Mouse (Mus musculus): ENCODE results near the gene Rhov. TPM values are rescaled to one million over a fixed set of nuclear protein-coding genes. Genes with fewer than 3 reads are reported as not detected.

Gene Rhov
- polyA plus RNA-seq, 1 experiment from 2014 or later = 1.3 TPM

DNA sequence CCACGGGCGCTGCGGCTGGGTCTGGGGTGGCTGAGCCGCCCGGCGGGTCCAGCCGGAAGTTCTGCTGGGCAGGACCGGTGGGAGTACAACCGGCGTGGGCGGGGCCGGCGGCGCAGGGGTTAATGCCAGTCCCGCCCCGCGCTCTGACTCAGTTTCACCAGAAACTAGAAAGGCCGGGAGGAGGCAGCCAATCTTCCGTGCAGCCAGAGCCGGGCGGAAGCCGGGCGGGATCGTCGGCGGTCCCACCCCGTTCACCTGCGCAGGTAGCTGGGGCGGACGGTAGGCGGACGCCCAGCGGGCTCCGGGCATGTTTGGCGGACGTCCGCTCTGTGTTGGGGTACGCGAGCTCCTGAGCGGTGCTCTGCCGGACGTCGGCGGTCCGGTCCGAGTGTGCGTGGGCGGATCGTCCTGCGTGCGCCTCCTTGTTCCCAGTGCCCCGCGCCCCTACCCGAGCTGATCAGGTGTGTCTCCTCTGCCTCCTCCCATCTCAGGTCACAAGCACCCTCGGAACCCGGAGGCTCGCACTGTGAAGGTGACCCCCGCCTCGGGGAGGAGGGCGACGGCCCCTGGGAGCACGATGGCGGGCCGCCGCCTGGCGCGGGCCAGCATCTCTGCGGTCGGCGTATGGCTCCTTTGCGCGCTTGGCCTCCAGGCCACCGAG lies 33.7 kb downstream of the Rhov start, which contains the start of gene Spint1:
TSS of gene Spint1 (plus strand) at position 153 of the 661 bp plus-strand sequence.
- H3K27me3 ChIP-seq (ENCODE audit: control insufficient read depth, insufficient read depth, low read length) = peaks cover 36% of the 10 kb centered on the region
- no peak within 1 kb of the TSS for H3K27ac ChIP-seq (ENCODE audit: low read depth, low read length)
- no peaks in the 10 kb centered on the region for H3K36me3 ChIP-seq (ENCODE audit: control insufficient read depth, insufficient read depth, low read length)
- H3K9me3 ChIP-seq (ENCODE audit: control insufficient read depth, low read length) = no peaks in the 10 kb centered on the region
- DNase-seq (ENCODE audit: low spot score, missing footprints) = peak; percentile 90
- H3K4me2 ChIP-seq = peak within 1 kb of the TSS; percentile 64
- H3K4me1 ChIP-seq (ENCODE audit: control insufficient read depth, insufficient read depth, low read length) = peaks cover 9% of the 10 kb centered on the region
- no peak for ATAC-seq (ENCODE audit: low FRiP score)
- H3K9ac ChIP-seq (ENCODE audit: low read length) = peak within 1 kb of the TSS; percentile 28
- peak within 1 kb of the TSS; percentile 37 for H3K4me3 ChIP-seq (ENCODE audit: low read depth, low read length)
- WGBS = 1% methylated on average over 73 of the region's 73 CpGs

DNA sequence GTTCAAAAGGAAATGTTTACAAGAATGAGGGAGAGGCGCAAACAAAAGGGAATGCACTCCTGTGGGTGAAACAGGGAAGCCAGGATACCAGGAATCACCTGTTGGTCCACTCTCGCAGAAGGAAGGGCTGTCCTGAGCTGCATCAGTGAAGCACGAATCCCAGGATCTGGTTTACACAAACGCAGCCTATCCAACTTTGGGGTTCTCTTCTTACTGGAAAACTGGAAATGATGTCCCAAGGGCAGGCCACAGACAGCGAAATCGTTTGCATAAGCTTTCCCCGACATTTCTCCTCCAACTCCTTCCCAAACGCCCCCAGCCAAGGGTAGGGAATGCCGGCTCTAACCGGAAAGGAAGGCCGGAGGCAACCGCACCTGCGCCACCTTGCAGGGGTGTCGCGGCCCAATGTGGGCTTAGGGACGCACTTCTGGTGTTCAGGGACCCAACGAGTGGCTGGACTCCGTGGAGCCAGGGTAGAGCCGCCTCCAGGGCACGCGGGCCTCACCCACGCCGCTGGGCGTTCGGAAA lies 34.3 kb downstream of the Rhov start:
- Histone ChIP-seq H3K9ac (ENCODE audit: low read length) (peak overlapping the region; percentile 28), H3K4me3 (ENCODE audit: low read depth, low read length) (peak overlapping the region; percentile 37), H3K9me3 (ENCODE audit: control insufficient read depth, low read length) (no peaks in the 10 kb centered on the region), H3K4me2 (peak overlapping the region; percentile 64), H3K4me1 (ENCODE audit: control insufficient read depth, insufficient read depth, low read length) (peaks cover 9% of the 10 kb centered on the region), H3K36me3 (ENCODE audit: control insufficient read depth, insufficient read depth, low read length) (no peaks in the 10 kb centered on the region), H3K27me3 (ENCODE audit: control insufficient read depth, insufficient read depth, low read length) (peaks cover 36% of the 10 kb centered on the region), H3K27ac (ENCODE audit: low read depth, low read length) (no peak overlapping the region)
- ATAC-seq (ENCODE audit: low FRiP score) (no peak), DNase-seq (ENCODE audit: low spot score, missing footprints) (peak; percentile 88)
- 7% methylated on average over 25 of the region's 25 CpGs for WGBS

DNA sequence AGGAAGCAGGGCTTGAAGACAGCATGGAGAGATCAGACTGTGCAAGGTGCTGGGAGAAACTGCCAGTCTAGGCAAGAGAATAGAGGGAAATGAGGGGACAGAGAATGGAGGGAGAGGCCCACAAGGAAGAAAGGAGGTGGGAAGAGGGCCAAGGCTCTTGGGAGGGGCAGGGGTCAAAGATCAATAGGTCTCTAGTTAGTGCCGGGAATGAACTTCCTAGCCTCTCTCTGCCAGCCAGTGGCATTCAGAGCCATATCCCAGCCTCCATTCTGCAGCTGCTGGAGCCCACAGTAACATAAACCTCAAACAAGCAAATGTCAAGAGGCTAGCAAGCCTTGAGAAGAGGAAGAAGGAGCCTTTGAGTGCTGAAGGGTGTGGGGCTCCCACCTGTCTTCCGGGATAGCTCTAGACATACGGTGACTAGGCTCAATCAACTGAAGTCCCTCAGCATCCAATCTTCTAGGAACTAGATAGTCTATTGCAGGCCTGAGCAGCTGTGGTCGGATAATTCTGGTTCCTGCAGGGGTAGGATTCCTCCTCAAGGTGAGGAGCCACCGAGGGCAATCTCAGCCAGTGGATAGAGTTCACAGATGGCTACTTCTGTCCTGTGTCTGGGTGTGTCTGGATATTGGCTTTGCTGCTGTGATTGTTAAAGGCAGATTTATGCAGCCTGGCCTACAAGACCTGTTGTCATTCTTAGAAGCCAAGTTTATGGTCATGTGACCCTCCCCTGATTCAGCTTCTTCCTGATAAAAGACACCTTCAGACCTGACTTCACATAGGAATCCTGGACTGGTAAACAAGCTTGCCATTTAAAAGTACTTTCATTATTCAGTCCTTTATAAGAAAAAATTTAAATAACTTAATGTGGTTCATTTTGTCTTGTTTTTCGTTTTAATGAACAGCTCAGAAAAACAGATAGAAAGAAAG lies 41.0 kb downstream of the Rhov start, which contains the start of gene Ppp1r14d:
TSS of gene Ppp1r14d (minus strand) at position 132 of the 930 bp plus-strand sequence.
- 73% methylated on average over 6 of the region's 6 CpGs for WGBS
- DNase-seq (ENCODE audit: low spot score, missing footprints) (no peak), ATAC-seq (ENCODE audit: low FRiP score) (no peak)
- H3K4me1 ChIP-seq (ENCODE audit: control insufficient read depth, insufficient read depth, low read length) = no peaks in the 10 kb centered on the region
- H3K4me2 ChIP-seq = no peak within 1 kb of the TSS
- no peak within 1 kb of the TSS for H3K27ac ChIP-seq (ENCODE audit: low read depth, low read length)
- H3K4me3 ChIP-seq (ENCODE audit: low read depth, low read length) = no peak within 1 kb of the TSS
- no peaks in the 10 kb centered on the region for H3K9me3 ChIP-seq (ENCODE audit: control insufficient read depth, low read length)
- no peaks in the 10 kb centered on the region; the same call in 1 of the 2 replicates for H3K27me3 ChIP-seq (ENCODE audit: control insufficient read depth, insufficient read depth, low read length)
- no peaks in the 10 kb centered on the region for H3K36me3 ChIP-seq (ENCODE audit: control insufficient read depth, insufficient read depth, low read length)
- H3K9ac ChIP-seq (ENCODE audit: low read length) = no peak within 1 kb of the TSS

Other genes with a start within 250 kb of the Rhov start
- 25.0 and 25.6 TPM in 2 replicates for gene Ccdc32, start 241.9 kb downstream of the Rhov start, polyA plus RNA-seq (2014; fragmentation: Nextera tagmentation; extraction: Ambion mirVana)
- gene Rpusd2, start 236.5 kb downstream of the Rhov start, polyA plus RNA-seq (2014; fragmentation: Nextera tagmentation; extraction: Ambion mirVana) = 7.4 and 7.9 TPM in 2 replicates
- gene Knl1, start 224.2 kb downstream of the Rhov start, polyA plus RNA-seq (2014; fragmentation: Nextera tagmentation; extraction: Ambion mirVana) = 45.5 and 46.4 TPM in 2 replicates
- gene Rad51, start 158.5 kb downstream of the Rhov start, polyA plus RNA-seq (2014; fragmentation: Nextera tagmentation; extraction: Ambion mirVana) = 74.6 and 76.9 TPM in 2 replicates
- gene Rmdn3, start 114.2 kb downstream of the Rhov start, polyA plus RNA-seq (2014; fragmentation: Nextera tagmentation; extraction: Ambion mirVana) = 41.1 and 46.7 TPM in 2 replicates
- 1.5 and 2.5 TPM in 2 replicates for gene Gchfr, start 103.5 kb downstream of the Rhov start, polyA plus RNA-seq (2014; fragmentation: Nextera tagmentation; extraction: Ambion mirVana)
- gene Gm14137, start 96.8 kb downstream of the Rhov start, polyA plus RNA-seq (2014; fragmentation: Nextera tagmentation; extraction: Ambion mirVana) = 0.15 and 0.20 TPM in 2 replicates
- 44.2 and 48.9 TPM in 2 replicates for gene Zfyve19, start 62.7 kb downstream of the Rhov start, polyA plus RNA-seq (2014; fragmentation: Nextera tagmentation; extraction: Ambion mirVana)
- gene Dnajc17, start 62.5 kb downstream of the Rhov start, polyA plus RNA-seq (2014; fragmentation: Nextera tagmentation; extraction: Ambion mirVana) = 22.5 and 25.6 TPM in 2 replicates
- gene Ppp1r14d, start 41.4 kb downstream of the Rhov start, polyA plus RNA-seq (2014; fragmentation: Nextera tagmentation; extraction: Ambion mirVana) = 0.21 TPM in 1 of 2 replicates, not detected in the other
- 1.1 and 1.2 TPM in 2 replicates for gene Spint1, start 33.9 kb downstream of the Rhov start, polyA plus RNA-seq (2014; fragmentation: Nextera tagmentation; extraction: Ambion mirVana)
- gene Vps18, start 17.5 kb upstream of the Rhov start, polyA plus RNA-seq (2014; fragmentation: Nextera tagmentation; extraction: Ambion mirVana) = 9.8 and 10.0 TPM in 2 replicates
- gene Dll4, start 54.5 kb upstream of the Rhov start, polyA plus RNA-seq (2014; fragmentation: Nextera tagmentation; extraction: Ambion mirVana) = 3.1 and 4.0 TPM in 2 replicates
- gene Chac1, start 80.0 kb upstream of the Rhov start, polyA plus RNA-seq (2014; fragmentation: Nextera tagmentation; extraction: Ambion mirVana) = 0.32 and 0.37 TPM in 2 replicates
- gene Ino80, start 206.4 kb upstream of the Rhov start, polyA plus RNA-seq (2014; fragmentation: Nextera tagmentation; extraction: Ambion mirVana) = 3.9 and 4.3 TPM in 2 replicates

Data from midbrain, embryonic 11.5 days (tissue).